Mouse (Mus musculus) CD4-positive helper T cell, adult 2 months (primary cell): Measurements from ENCODE around the gene Abhd17a.

Experiments used
- DNase-seq: peaks from one replicate; pipeline ENCODE4 v3.0.0-alpha.2; 2012; ENCODE audit warnings: low read depth, missing footprints, low spot score

The Abhd17a gene

DNA sequence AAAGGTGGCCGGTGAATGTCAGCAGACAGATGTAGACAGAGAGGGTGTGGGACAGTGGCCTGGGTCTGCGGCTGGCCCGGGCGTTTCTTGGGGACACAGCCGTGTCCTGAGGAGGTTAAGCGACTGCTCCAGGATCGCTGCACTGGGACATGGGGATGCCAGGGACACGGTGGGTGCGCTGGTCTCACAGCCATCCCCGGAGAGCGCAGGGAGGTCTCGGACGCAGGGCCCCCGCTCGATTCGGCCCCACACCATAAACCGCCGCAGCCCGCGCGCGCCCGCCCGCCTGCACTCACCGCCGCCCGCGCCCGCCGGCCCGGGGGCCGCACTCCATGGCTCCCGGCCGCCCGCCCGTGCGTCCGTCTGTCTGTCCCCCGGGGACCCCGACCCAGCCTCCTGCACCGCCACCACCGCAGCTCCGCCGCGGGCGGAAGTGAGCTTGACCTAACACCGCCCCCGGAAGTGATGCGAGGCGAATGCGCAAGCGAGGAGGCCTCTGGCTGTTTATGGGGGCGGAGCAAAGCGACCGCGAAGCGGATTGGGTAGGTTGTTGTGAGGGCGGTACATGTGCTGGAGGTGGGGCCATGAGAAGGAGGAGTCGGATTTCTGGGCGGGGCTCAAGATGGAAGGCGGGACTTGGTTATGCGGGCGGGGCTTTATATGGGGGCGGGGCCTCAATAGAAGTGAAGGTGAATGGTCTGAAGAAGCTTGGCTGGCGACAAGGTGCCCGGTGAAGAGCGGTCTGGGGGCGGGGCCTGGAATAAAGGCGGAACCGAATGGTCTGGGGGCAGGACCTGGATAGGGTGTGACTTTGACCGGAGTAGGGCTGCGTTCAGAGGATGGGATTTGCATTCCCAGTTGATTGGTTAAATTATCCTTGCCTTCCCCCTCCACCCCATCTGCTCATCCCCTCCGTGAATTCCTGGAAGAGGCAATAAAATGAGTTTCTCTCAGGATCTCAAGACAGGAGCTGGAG lies at the start of gene Abhd17a:
TSS of gene Abhd17a (minus strand) at position 463 of the 976 bp plus-strand sequence.
- DNase-seq, result peak; percentile 98

DNA sequence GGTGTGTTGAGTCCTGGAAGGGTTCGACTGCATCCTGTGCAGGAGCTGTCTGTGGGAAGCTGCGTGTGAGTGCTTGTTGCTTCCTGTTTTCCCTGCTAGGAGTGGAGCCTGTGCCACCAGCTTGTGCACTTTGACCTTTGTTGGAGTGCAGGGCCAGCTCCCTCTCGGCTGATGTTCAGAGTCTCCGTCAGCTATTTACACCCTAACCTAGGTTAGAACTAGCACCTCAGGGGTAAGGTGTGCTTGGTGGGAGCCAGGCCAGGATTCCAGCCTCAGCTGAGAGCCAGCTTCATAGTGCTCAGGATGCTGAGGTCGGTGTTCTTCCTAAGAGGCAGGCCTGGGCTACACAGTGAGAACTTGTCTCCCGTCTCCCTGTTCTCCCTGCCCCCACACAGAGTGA lies 45.2 kb upstream of the Abhd17a start:
- no peak for DNase-seq

DNA sequence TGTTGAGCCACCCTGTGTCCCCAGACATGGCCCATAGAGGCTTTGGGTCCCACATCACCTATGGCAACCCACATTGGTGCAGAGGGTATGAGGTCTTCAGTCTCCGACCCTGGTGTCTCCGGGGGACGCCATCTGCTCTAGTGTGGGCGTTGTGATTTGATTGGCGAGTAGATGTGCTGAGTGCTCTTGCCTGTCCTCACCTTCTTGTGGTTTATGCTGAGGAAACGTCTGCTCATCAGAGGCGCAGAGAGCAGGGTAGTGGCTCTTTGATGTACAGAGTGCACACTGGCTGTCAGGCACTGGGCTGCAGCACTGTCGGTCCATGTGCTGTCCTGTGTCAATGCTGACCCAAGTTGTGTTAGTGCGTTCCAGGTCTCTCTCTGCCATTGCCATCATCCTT lies 38.8 kb upstream of the Abhd17a start:
- DNase-seq, result peak; percentile 66

DNA sequence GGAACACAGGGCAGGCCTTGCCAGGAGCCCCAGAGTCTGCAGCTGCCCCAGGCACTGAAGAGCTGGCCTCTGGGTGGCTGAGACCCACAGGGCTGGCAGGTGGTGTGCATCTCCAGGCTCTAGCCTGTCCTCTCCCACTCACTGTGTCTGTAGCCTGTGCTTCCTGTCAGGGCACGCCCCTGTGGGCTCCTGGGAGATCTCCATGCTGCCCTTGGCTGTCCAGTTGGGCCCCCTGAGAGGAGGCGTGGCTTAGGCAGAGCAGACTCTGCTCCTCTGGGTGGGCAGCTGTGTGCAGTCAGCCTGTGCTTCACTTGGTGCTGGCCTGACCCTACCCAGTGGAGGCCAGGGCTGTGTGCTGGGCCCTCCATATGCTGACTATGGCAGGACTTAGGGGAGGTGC lies 37.5 kb upstream of the Abhd17a start:
- no peak for DNase-seq

DNA sequence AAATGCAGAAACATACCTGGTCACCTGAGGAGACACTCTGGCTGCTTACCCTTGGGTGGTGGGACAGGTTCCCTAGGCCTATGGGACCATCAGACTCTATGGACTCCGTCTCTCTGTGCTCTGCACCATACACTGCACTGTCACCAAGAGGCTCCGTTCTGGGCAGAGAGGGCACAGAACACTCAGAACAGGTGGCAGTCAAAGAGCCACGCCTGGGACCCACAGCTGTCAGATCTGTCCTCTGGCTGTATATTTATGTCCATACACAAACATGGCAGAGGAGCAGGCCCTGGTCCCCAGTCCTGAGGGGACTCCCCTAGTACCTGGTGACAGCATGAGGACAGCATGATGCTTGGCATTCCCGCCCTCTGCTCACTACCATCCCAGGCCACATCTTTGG lies 35.6 kb upstream of the Abhd17a start:
- DNase-seq, result no peak

DNA sequence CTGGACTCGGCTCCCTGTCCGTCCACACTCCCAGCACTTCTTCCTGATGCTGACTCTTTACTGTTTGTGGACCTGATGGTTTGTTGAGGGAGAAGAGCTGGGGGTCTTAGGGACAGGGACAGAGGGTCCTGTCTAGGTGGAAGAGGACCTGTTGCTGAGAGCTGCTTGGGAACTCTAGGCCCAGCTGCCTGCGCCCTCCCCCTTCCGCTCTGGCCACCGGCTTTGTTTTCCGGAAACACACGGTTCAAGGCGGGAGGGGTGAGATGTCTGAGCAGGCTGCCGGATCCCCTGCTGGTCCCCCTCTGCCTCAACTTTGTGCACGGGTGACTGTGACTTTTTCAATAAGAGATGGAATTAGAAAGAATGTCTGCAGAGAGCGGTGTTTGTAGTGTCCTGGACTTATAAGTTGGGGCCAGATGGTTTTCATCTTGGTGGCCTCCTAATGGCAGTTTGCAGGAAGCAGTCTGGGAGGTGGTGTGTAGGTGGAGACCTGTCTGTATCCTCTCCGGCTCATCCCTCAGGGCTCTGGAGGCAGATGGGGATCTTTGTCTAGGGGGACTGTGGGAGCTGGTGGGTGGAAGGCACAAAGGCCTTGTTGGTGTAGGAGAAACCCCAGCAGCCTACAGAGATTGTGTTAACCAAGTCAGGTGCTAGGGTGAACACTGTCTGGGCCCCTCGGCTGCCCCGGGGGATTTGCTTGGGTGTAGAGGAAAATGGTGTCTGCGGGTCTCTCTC lies 33.5 kb upstream of the Abhd17a start:
- DNase-seq, result peak; percentile 81

DNA sequence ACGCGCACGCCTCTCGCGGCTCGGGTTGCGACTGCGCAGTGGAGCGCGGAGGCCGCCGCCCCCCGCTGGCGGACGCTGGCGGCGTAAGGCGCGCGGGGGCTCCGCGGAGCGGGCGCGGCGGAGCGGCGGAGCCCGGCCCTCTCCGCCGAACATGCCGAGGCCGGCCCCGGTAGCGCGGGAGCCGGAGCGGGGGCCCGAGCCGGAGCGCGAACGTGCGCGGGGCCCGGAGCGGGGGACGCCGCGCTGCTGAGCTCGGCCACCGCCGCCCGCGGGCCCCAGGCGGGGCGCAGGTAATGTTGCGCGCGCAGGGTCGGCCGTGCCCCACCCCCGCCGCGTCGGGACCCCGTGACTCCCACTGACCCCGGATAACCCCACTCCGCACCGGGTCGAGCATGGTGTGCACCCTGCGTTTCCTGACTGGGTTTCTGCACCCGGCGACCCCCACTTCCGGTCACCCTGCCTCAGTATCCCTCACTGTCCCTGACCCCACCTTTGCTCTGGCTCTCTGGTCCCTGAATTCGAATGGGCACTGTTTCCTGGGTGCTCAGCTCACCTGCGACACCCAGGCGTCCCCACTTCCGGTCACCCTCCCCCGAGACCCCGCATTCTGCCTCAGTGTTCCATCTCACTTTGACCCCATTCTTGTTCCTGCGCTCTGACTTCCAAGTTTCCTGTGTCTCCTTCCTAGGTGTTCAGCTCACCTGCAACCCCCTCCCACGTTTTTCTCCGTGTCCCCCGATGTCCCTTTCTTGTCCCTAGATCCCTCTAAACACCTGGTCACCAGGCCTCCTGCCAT lies 32.7 kb upstream of the Abhd17a start, which contains the start of gene Csnk1g2:
TSS of gene Csnk1g2 (plus strand) at position 178 of the 796 bp plus-strand sequence.
- peak; percentile 85 for DNase-seq

DNA sequence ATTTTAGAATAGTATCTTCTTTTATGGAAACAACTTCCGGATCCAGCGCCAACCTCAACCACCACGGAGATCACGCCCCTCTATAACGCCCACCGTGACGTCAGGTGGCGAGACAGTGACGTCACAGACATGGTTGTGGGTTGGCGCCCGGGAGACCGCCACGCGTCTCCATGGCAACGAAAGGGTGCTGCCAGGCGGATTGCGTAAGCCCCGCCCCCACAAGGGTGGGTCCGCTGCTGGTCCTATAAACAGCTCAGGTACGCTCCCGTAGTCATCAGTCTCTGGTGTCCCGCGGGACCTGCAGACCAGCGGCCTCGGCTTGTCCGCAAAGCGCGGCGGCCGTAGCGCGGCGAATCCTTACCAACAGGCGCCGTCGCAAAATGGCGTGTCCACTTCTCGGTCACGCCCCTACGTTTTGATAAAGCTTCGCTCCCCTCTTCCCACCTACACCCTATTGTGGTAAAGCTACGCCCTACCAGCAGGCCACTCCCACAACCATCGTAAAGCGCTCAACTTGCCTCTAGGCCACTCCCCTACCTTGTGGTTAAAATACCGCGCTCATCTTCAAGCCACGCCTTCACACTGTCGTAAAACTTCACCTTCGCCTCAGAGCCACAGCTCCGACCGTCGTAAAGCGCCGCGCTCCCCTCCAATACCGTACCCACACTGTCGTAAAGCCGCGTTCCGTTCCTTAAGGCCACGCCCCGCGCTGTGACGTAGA lies 32.0 kb upstream of the Abhd17a start:
- DNase-seq, result peak; percentile 100

DNA sequence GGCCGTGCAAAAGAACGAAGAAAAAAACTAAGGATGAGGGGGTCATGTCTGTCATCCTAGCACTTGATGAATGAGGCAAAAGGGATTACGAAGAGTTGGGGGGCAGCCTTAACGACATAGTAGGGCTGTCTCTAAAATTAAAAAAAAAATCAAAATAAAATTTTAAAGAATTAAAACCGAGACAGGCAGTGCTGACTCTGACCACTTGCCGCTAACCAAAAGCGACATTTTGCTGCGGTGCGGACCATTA lies 31.5 kb upstream of the Abhd17a start:
- no peak for DNase-seq

DNA sequence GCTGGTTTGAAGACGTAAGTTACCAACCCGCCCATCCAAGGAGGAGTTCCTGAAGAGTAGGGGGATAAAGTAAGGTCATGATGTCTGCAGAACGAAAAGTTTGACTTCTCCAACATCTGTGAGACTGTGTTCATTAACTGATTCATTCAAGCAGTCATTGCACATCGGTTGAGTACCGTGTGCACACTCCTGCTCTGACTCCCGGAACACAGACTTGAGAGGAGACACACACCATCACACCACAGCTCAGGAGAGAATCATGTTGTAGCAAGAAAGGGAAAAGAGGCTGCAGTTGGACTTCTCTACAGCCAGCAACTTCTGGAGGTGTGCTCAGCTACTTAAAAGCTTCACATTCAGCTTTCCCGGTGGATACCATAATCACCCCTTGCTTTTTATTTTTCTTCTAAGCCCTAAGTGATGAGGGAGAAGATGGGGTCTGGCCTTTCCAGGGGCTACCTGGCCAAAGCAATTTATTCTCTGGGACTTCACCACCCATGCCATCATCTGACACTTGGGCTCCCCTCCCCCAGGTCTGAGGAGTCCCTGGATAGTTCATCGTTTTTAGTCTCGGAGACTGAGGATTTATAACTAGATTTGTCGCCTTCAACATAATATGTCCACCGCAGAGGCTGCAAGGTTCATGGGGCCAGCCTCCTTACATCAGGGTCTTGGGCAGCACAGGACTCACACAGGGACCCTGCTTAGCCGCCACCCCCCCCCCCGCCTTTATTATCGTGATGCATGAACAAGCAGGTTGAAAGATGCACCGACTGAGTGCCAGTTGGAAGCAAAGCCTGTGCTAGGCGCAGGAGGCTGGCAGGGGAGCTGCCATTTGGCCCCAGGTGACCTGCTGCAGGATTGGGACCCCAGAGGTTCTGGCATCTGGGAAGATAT lies 30.9 kb upstream of the Abhd17a start:
- no peak for DNase-seq

DNA sequence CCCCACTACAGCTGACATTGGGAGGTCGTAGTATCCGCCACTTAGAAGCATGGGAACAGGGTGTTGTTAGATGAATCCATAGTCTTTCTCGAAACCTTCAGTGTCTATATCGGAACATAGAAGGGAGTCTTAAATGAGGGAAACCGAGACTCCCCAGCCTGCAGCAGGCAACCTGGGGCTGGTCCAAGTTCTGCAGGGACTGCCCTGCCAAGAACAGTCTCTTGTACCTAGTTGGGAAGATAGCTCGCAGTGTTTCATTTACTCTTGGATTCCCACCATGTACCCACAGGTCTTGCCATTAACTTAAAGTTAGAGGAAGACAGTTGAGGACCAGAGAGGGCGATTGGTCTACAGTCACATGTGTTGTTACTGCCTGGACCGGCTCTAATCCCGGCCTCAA lies 30.2 kb upstream of the Abhd17a start:
- DNase-seq, result no peak

DNA sequence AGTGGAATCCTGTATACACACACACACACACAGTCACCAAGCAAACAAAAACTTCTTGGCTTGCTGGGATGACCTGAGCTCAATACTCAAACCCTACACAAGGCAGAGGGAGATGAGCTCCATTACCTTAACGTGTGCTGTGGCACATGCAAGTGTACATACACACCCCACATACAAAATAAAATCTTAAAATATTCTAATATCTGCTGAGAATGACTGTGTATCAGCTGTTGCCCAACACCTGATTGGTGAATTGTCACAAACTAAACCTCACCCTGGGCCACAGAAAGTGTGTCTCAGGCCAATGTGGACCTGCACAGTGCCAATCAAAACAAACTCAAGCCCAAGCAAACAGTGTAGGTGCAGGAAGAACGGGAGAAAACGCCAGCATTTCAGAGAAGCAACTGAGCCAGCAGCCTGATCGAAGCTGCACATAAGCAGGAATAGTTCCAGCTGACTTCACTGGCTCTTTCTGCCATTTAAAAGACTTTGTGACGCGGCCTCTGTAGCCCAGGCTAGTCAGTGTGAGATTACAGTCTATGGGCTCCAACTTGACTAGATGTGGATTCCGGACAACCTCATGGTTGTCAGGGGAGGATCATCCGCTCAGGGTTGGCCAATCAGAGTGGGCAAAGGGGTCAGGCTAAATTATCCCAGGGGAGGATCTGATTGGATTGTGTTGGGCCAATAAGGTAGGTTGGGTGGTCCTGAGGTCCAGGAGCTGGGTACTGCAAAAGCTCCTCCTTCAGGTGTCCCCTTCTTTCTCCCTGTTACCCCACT lies 29.5 kb upstream of the Abhd17a start:
- DNase-seq, result no peak

DNA sequence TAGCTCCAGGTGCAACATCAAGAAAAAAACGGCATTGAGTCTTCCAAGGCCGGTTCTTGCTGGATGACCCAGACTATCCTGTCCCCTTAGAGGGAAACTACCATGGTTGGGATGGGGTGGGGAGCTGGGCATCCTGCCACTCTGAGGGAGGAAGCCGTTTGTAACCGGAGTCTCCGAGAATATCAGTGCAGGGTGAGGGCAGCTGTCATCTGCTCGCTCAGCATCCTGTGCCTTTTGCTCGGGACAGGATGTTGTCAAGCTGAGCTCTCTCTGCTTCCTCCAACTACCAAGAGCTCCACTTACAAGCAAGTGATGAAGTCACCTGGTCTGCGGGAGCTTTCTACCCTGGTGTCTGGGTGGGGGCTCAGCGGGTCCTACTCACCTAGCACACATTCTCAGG lies 28.0 kb upstream of the Abhd17a start:
- DNase-seq, result peak; percentile 86

DNA sequence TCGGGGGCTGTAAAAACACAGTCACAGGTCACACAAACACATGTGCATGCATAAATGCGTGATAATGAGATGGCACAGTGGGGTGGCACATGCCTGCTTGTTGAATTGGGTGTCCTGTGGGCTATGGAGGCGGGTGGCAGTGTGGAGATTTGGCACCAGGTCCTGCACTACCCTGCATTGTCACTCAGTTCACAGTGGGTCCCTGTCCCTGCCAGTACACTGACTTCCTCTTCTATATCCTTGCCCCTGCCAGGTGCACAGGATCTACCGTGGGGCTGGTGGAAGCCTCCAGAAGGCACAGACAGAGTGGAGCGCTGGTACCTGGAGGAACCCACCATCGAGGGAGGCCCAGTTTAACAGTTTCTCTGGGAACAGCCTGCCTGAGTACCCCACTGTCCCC lies 24.2 kb upstream of the Abhd17a start:
- no peak for DNase-seq

DNA sequence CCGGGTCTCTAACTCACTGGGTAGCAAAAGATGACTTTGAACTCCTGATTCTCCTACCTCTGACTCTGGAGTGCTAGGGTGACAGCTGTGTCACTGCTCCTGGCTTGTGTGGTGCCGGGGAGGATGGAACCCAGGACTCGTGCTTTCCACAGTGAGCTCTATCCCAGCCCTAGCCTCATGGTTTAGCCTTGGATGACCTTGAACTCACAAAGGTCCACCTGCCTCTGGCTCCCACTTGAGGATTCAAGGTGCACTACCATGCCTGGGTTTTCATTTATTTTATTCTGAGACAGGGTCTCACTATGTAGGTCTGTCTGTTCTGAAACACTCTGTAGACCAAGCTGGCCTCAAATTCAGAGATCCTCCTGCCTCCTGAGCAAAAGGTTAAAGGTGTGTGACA lies 23.7 kb upstream of the Abhd17a start:
- no peak for DNase-seq

DNA sequence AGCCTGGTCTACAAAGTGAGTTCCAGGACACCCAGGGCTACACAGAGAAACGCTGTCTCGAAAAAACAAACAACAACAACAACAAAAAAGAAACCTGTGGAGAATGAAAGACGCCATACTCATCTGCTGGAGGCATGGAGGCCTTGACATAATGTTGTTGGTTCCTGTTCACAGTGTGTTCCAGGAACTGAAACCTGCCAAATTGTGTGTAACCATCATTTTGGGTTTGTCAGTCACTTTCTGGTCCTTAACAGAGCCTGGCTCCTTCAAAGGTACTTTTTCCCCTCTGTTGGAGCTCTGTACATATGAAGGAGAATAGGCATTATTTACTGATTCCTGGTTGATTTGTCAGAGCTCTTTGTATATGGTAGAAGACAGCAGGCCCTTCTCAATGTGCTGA lies 21.8 kb upstream of the Abhd17a start:
- DNase-seq, result no peak

DNA sequence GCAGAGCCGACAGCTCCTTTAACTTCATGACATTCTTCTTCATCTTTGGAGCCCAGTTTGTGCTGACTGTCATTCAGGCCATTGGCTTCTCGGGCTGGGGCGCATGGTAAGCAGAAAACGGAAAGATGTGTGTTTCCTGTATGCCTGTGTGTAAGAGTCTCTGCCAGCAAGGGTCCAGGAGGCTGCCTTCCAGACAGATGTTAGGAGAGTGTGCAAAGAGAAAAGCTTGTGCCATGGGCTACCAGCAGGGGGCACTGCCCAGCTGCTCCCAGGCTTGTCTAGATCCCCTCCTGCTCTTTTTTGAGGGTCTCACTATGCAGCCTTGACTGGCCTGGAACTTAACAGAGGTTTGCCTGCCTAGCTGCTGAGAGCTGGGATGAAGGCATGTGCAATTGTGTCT lies 20.9 kb upstream of the Abhd17a start:
- peak; percentile 66 for DNase-seq

DNA sequence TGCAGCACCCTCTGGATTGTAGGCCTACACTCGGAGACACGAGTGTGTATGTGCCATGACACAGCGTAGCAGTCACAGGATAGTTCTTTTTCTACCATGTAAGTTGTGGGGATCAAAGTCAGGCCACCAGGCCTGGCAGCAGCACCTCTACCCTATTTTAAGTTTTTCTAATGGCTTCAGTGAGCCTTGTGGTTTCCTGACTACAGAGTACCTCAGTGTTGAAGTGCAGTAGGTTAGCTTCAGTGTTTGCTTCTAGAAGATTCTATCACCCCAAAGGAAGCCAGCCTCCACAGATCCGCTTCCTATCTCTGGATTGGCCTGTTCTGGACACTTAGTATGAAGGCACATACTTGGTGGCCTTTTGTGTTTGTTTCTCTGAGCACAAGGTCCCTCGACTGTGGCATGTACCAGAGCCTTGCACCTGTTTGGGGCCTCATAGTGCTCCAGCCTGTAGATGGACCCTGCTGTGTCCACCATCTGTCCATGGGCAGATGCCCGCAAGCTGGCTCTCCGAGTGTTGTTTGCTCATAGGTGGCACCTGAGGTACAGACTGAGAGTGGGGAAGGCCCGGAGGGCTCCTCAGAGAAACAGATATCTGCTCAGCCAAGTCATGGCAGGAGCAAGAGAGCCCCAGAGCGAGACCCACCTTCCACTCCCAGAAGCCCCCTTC lies 20.1 kb upstream of the Abhd17a start:
- peak; percentile 52 for DNase-seq

DNA sequence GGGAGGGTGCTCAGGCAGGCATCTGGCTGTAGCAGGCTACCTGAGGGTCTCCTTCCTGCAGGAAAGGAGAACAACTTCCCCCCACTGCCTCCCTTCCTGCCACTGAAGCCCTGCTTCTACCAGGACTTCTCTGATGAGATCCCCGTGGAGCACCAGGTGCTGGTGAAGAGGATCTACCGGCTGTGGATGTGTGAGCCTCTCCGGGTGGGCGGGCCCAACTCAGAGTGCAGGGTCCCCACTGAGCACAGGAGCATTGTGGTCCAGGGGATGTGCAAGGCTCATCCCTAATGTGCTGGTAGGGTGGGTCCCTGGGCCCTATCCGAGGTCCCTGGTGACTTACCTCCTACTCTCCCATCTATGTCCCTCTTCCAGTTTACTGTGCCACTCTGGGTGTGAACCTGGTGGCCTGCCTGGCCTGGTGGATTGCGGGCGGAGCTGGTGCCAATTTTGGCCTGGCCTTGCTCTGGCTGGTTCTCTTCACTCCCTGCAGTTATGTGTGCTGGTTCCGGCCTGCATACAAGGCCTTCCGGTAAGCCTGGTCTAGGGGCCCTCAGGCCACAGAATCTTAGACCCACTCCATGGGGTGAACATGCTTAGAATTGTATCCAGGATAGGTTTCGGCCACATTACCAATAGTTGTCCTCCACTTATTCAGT lies 19.3 kb upstream of the Abhd17a start:
- no peak for DNase-seq
